Mouse (Mus musculus) MEL (cell line): ENCODE measurements around the gene Ptar1. TPM values are rescaled to one million over a fixed set of nuclear protein-coding genes. Genes with fewer than 3 reads are reported as not detected.

Experiments
- DNase-seq: peaks from one replicate; pipeline ENCODE4 v3.0.0; 2011; ENCODE audit warnings: low read depth, low spot score
- H3K27ac ChIP-seq: 2 replicates; pipeline ENCODE4 v1.5.1; 2012; ENCODE audit warnings: low read depth, mild to moderate bottlenecking, control low read depth, low read length, moderate library complexity; ENCODE audit not compliant: control insufficient read depth
- H3K27me3 ChIP-seq, 2 experiments: fragments of 150-350 bp in 1 of 2; sonication (generic) in 1 of 2; 2 replicates each; pipeline ENCODE4 v1.6.1; 2012; ENCODE audit warnings: low read length in 2 of 2, mild to moderate bottlenecking in 2 of 2, improper control_type of control experiment in 1 of 2, moderate library complexity in 1 of 2; ENCODE audit not compliant: insufficient read depth in 2 of 2, control insufficient read depth in 1 of 2
- H3K36me3 ChIP-seq, 2 experiments: 2 replicates each; pipeline ENCODE4 v1.6.1; 2012 to 2014; ENCODE audit warnings: low read length in 2 of 2, improper control_type of control experiment in 1 of 2, inconsistent platforms in 1 of 2, mild to moderate bottlenecking in 1 of 2; ENCODE audit not compliant: insufficient read depth in 2 of 2, control insufficient read depth in 1 of 2
- H3K4me1 ChIP-seq, 2 experiments: fragments of 150-350 bp in 1 of 2; sonication (generic) in 1 of 2; 2 replicates each; pipeline ENCODE4 v1.6.1; 2012; ENCODE audit warnings: low read length in 2 of 2, improper control_type of control experiment in 1 of 2, mild to moderate bottlenecking in 1 of 2; ENCODE audit not compliant: insufficient read depth in 2 of 2, control insufficient read depth in 1 of 2
- H3K4me3 ChIP-seq, 2 experiments: fragments of 150-350 bp in 1 of 2; sonication (generic) in 1 of 2; 2 replicates each; pipeline ENCODE4 v1.5.1; 2012; ENCODE audit warnings: low read depth in 2 of 2, low read length in 2 of 2, mild to moderate bottlenecking in 2 of 2, moderate library complexity in 2 of 2, control low read depth in 1 of 2, improper control_type of control experiment in 1 of 2; ENCODE audit not compliant: control insufficient read depth in 1 of 2, insufficient read depth in 1 of 2
- H3K79me2 ChIP-seq: 2 replicates; pipeline ENCODE4 v1.6.1; 2012; ENCODE audit warnings: mild to moderate bottlenecking, low read length, moderate library complexity; ENCODE audit not compliant: control insufficient read depth, poor library complexity, insufficient read depth
- H3K9ac ChIP-seq: 2 replicates; pipeline ENCODE4 v1.6.1; 2012; ENCODE audit warnings: low read depth, mild to moderate bottlenecking, control low read depth, low read length, moderate library complexity; ENCODE audit not compliant: control insufficient read depth, poor library complexity, severe bottlenecking
- H3K9me3 ChIP-seq: fragments of 150-350 bp; sonication (generic); replicated peaks from 2 replicates; pipeline ENCODE4 v1.6.1; 2012; ENCODE audit warnings: mild to moderate bottlenecking, low read length, improper control_type of control experiment, moderate library complexity; ENCODE audit not compliant: insufficient read depth
- BHLHE40 ChIP-seq: IDR thresholded peaks from 2 replicates; pipeline ENCODE4 v1.6.1; 2012; ENCODE audit warnings: low read depth, mild to moderate bottlenecking, inconsistent platforms, low read length, improper control_type of control experiment, borderline replicate concordance
- CHD2 ChIP-seq: IDR thresholded peaks from 2 replicates; pipeline ENCODE4 v1.6.1; 2011; ENCODE audit warnings: low read length, improper control_type of control experiment
- CTCF ChIP-seq, 3 experiments: IDR thresholded peaks in 2 of 3; conservative IDR thresholded peaks in 1 of 3; 2 replicates each; pipeline ENCODE4 v1.5.1; 2011 to 2012; ENCODE audit warnings: low read length in 3 of 3, low read depth in 2 of 3, mild to moderate bottlenecking in 2 of 3, improper control_type of control experiment in 1 of 3, inconsistent platforms in 1 of 3, mixed read lengths in 1 of 3, moderate library complexity in 1 of 3; ENCODE audit not compliant: control insufficient read depth in 1 of 3, insufficient read depth in 1 of 3, poor library complexity in 1 of 3, severe bottlenecking in 1 of 3
- E2F4 ChIP-seq: IDR thresholded peaks from 2 replicates; pipeline ENCODE4 v1.6.1; 2011; ENCODE audit warnings: low read depth, low read length, improper control_type of control experiment, borderline replicate concordance
- ELF1 ChIP-seq: IDR thresholded peaks from 2 replicates; pipeline ENCODE4 v1.6.1; 2014; ENCODE audit warnings: low read depth, mild to moderate bottlenecking, inconsistent platforms, low read length, improper control_type of control experiment, moderate library complexity
- EP300 ChIP-seq, 2 experiments: IDR thresholded peaks; 2 replicates each; pipeline ENCODE4 v1.6.1; 2011; ENCODE audit warnings: improper control_type of control experiment in 2 of 2, low read length in 2 of 2, low read depth in 1 of 2, mild to moderate bottlenecking in 1 of 2
- GABPA ChIP-seq: IDR thresholded peaks from 2 replicates; pipeline ENCODE4 v1.6.1; 2012; ENCODE audit warnings: low read depth, mild to moderate bottlenecking, inconsistent platforms, low read length, improper control_type of control experiment, moderate library complexity
- JUND ChIP-seq: IDR thresholded peaks from 2 replicates; pipeline ENCODE4 v1.6.1; 2011; ENCODE audit warnings: low read depth, mild to moderate bottlenecking, improper control_type of control experiment, low read length
- MAZ ChIP-seq: IDR thresholded peaks from 2 replicates; pipeline ENCODE4 v1.6.1; 2012; ENCODE audit warnings: low read depth, mild to moderate bottlenecking, inconsistent platforms, low read length, improper control_type of control experiment
- MYC ChIP-seq: IDR thresholded peaks from 2 replicates; pipeline ENCODE4 v1.6.1; 2011; ENCODE audit warnings: low read depth, mild to moderate bottlenecking, low read length, improper control_type of control experiment, moderate library complexity
- NRF1 ChIP-seq: IDR thresholded peaks from 2 replicates; pipeline ENCODE4 v1.6.1; 2014; ENCODE audit warnings: low read depth, mild to moderate bottlenecking, inconsistent platforms, low read length, improper control_type of control experiment, moderate library complexity; ENCODE audit not compliant: poor library complexity, insufficient read depth, severe bottlenecking
- POLR2AphosphoS2 ChIP-seq: IDR thresholded peaks from 2 replicates; pipeline ENCODE4 v1.6.1; 2011; ENCODE audit warnings: low read length, improper control_type of control experiment
- POLR2AphosphoS5 ChIP-seq: IDR thresholded peaks from 2 replicates; pipeline ENCODE4 v1.6.1; 2012; ENCODE audit warnings: low read depth, borderline replicate concordance, mild to moderate bottlenecking, inconsistent platforms, low read length, moderate library complexity, mixed read lengths
- RCOR1 ChIP-seq: IDR thresholded peaks from 2 replicates; pipeline ENCODE4 v1.6.1; 2012; ENCODE audit warnings: low read depth, mild to moderate bottlenecking, inconsistent platforms, low read length, improper control_type of control experiment
- SIN3A ChIP-seq: IDR thresholded peaks from 2 replicates; pipeline ENCODE4 v1.6.1; 2012; ENCODE audit warnings: low read length, improper control_type of control experiment, inconsistent platforms
- SMC3 ChIP-seq: IDR thresholded peaks from 2 replicates; pipeline ENCODE4 v1.6.1; 2011; ENCODE audit warnings: low read depth, low read length, improper control_type of control experiment
- TAL1 ChIP-seq: IDR thresholded peaks from 2 replicates; pipeline ENCODE4 v1.6.1; 2012; ENCODE audit warnings: mild to moderate bottlenecking, inconsistent platforms, low read length, moderate library complexity, mixed read lengths
- UBTF ChIP-seq: IDR thresholded peaks from 2 replicates; pipeline ENCODE4 v1.6.1; 2012; ENCODE audit warnings: low read depth, mild to moderate bottlenecking, inconsistent platforms, low read length, improper control_type of control experiment, moderate library complexity, borderline replicate concordance; ENCODE audit not compliant: insufficient read depth
- USF1 ChIP-seq: IDR thresholded peaks from 2 replicates; pipeline ENCODE4 v1.6.1; 2014; ENCODE audit warnings: low read depth, mild to moderate bottlenecking, inconsistent platforms, low read length, improper control_type of control experiment, moderate library complexity
- USF2 ChIP-seq, 2 experiments: IDR thresholded peaks; 2 replicates each; pipeline ENCODE4 v1.6.1; 2011 to 2012; ENCODE audit warnings: improper control_type of control experiment in 2 of 2, low read length in 2 of 2, borderline replicate concordance in 1 of 2, inconsistent platforms in 1 of 2, low read depth in 1 of 2, mild to moderate bottlenecking in 1 of 2; ENCODE audit not compliant: insufficient read depth in 1 of 2
- ZC3H11A ChIP-seq: IDR thresholded peaks from 2 replicates; pipeline ENCODE4 v1.6.1; 2012; ENCODE audit warnings: low read depth, mild to moderate bottlenecking, inconsistent platforms, low read length, improper control_type of control experiment
- ZKSCAN1 ChIP-seq: IDR thresholded peaks from 2 replicates; pipeline ENCODE4 v1.6.1; 2012; ENCODE audit warnings: low read depth, mild to moderate bottlenecking, inconsistent platforms, low read length, improper control_type of control experiment, moderate library complexity
- ZMIZ1 ChIP-seq: IDR thresholded peaks from 2 replicates; pipeline ENCODE4 v1.6.1; 2012; ENCODE audit warnings: low read depth, mild to moderate bottlenecking, inconsistent platforms, low read length, improper control_type of control experiment, moderate library complexity
- ZNF384 ChIP-seq: IDR thresholded peaks from 2 replicates; pipeline ENCODE4 v1.6.1; 2012; ENCODE audit warnings: low read depth, mild to moderate bottlenecking, inconsistent platforms, low read length, improper control_type of control experiment
- polyA plus RNA-seq, 2 experiments: library from polyadenylated mRNA; stranded (reverse) in 1 of 2; unstranded in 1 of 2; fragments of >175 nt in 1 of 2; fragments of >200 nt in 1 of 2; gene quantifications; 2 replicates each; pipeline versions ENCODE4 v1.2.1 to v1.2.4; 2012; ENCODE audit warnings: low replicate concordance in 2 of 2, low read depth in 1 of 2; ENCODE audit not compliant: insufficient read length in 2 of 2, insufficient read depth in 1 of 2, missing spikeins in 1 of 2
- total RNA-seq: library from RNA; depleted of rRNA; stranded (reverse); fragments of 300-350 nt; gene quantifications from 2 replicates; pipeline ENCODE4 v1.2.3, GENCODE M21; 2012

Ptar1 gene
- total and polyA plus RNA-seq, 3 experiments, result 4.9 to 6.9 TPM; not detected in 1

GRCm38 (mm10) chr19:23697861-23698260, 10.6 kb downstream of the Ptar1 start:
- Histone ChIP-seq H3K36me3 (peaks cover 0 to 8% of the 10 kb centered on the region in 2 experiments; a peak in 2 of 4 replicates), H3K79me2 (peaks cover 4% of the 10 kb centered on the region), H3K9ac (no peak overlapping the region), H3K9me3 (no peaks in the 10 kb centered on the region), H3K4me3 (no peak overlapping the region), H3K27ac (no peak overlapping the region), H3K27me3 (no peaks in the 10 kb centered on the region), H3K4me1 (no peaks in the 10 kb centered on the region)
- DNase-seq, result no peak
- TF ChIP-seq CTCF (IDR thresholded peaks at IDR 0.05 in 2 of 3, conservative IDR thresholded peaks at IDR 0.05 in 1 of 3; ENCODE audit: control insufficient read depth in 1 of 3, insufficient read depth in 1 of 3, low read depth in 2 of 3, low read length in 3 of 3, poor library complexity in 1 of 3, severe bottlenecking in 1 of 3) (no peak), JUND (no peak), BHLHE40 (no peak), CHD2 (no peak), ZNF384 (no peak), ZMIZ1 (no peak), RCOR1 (no peak), TAL1 (no peak), POLR2AphosphoS5 (no peak), GABPA (no peak)

GRCm38 (mm10) chr19:23698366-23698765, 11.1 kb downstream of the Ptar1 start:
- H3K4me1 ChIP-seq, result no peaks in the 10 kb centered on the region
- H3K4me3 ChIP-seq, result no peak overlapping the region
- no peak for TF ChIP-seq CTCF (IDR thresholded peaks at IDR 0.05 in 2 of 3, conservative IDR thresholded peaks at IDR 0.05 in 1 of 3; ENCODE audit: control insufficient read depth in 1 of 3, insufficient read depth in 1 of 3, low read depth in 2 of 3, low read length in 3 of 3, poor library complexity in 1 of 3, severe bottlenecking in 1 of 3)
- TF ChIP-seq UBTF, result no peak
- H3K36me3 ChIP-seq, result peaks cover 0 to 8% of the 10 kb centered on the region in 2 experiments; a peak in 2 of 4 replicates
- no peak overlapping the region for H3K9ac ChIP-seq
- no peak for DNase-seq
- H3K79me2 ChIP-seq, result peaks cover 2% of the 10 kb centered on the region
- H3K27me3 ChIP-seq, result no peaks in the 10 kb centered on the region
- no peaks in the 10 kb centered on the region for H3K9me3 ChIP-seq
- no peak overlapping the region for H3K27ac ChIP-seq

- TF ChIP-seq SMC3 (no peak), E2F4 (no peak), NRF1 (no peak), USF2 (IDR thresholded peaks at IDR 0.05; ENCODE audit: borderline replicate concordance in 1 of 2, insufficient read depth in 1 of 2, low read depth in 1 of 2, low read length in 2 of 2) (no peak), ELF1 (no peak), CTCF (IDR thresholded peaks at IDR 0.05 in 2 of 3, conservative IDR thresholded peaks at IDR 0.05 in 1 of 3; ENCODE audit: control insufficient read depth in 1 of 3, insufficient read depth in 1 of 3, low read depth in 2 of 3, low read length in 3 of 3, poor library complexity in 1 of 3, severe bottlenecking in 1 of 3) (no peak), USF1 (no peak), MAZ (no peak), ZKSCAN1 (no peak), UBTF (no peak), SIN3A (no peak), POLR2AphosphoS2 (no peak), ZMIZ1 (no peak), RCOR1 (no peak), ZC3H11A (no peak), MYC (no peak), EP300 (IDR thresholded peaks at IDR 0.05; ENCODE audit: low read depth in 1 of 2, low read length in 2 of 2) (no peak)
- TF ChIP-seq, all 39 proteins: peak for 0
- Histone ChIP-seq H3K27me3 (no peaks in the 10 kb centered on the region), H3K9ac (no peak overlapping the region), H3K36me3 (peaks cover 0 to 12% of the 10 kb centered on the region in 2 experiments; a peak in 2 of 4 replicates), H3K4me1 (no peaks in the 10 kb centered on the region), H3K27ac (no peak overlapping the region), H3K9me3 (no peaks in the 10 kb centered on the region), H3K4me3 (no peak overlapping the region), H3K79me2 (no peaks in the 10 kb centered on the region; the same call in none of the 2 replicates)
- no peak for DNase-seq
These were observed 11.9 kb downstream of the Ptar1 start for GRCm38 (mm10) chr19:23699131-23699530.
